Mouse (Mus musculus) liver, embryonic 11.5 days (tissue): ENCODE data around the gene Abcg4. TPM values are rescaled to one million over a fixed set of nuclear protein-coding genes. Genes with fewer than 3 reads are reported as not detected.
"Not testable (repeated sequence)": the region's sequence is repeated elsewhere in the genome, so short reads cannot be mapped to it uniquely, and the experiment has no call there.

Experiments used
- ATAC-seq: fragments of 200-750 bp; cut with Nextera tagmentation; replicated peaks from 2 replicates; pipeline ENCODE4 v1.8.0; 2017; ENCODE audit warnings: moderate number of reproducible peaks, mild to moderate bottlenecking, moderate TSS enrichment, moderate library complexity; ENCODE audit not compliant: low FRiP score
- DNase-seq: peaks from one replicate; pipeline ENCODE4 v3.0.0-alpha.2; 2017; ENCODE audit warnings: low spot score
- H3K27ac ChIP-seq: fragments of 300-500 bp; sonication (generic); 2 replicates; pipeline ENCODE4 v1.5.1; 2014; ENCODE audit warnings: mild to moderate bottlenecking, low read depth, low read length, control low read depth
- H3K27me3 ChIP-seq: fragments of 300-500 bp; sonication (generic); replicated peaks from 2 replicates; pipeline ENCODE4 v1.6.1; 2014; ENCODE audit warnings: low read length, mixed read lengths; ENCODE audit not compliant: control insufficient read depth, insufficient read depth
- H3K36me3 ChIP-seq: fragments of 300-500 bp; sonication (generic); 2 replicates; pipeline ENCODE4 v1.6.1; 2014; ENCODE audit warnings: mild to moderate bottlenecking, low read length, moderate library complexity, mixed read lengths; ENCODE audit not compliant: control insufficient read depth, insufficient read depth
- H3K4me1 ChIP-seq: fragments of 300-500 bp; sonication (generic); replicated peaks from 2 replicates; pipeline ENCODE4 v1.6.1; 2014; ENCODE audit warnings: low read length, mixed read lengths; ENCODE audit not compliant: control insufficient read depth, insufficient read depth
- H3K4me2 ChIP-seq: fragments of 300-500 bp; sonication (generic); 2 replicates; pipeline ENCODE4 v1.6.1; 2014; ENCODE audit warnings: mild to moderate bottlenecking, control low read depth, moderate library complexity
- H3K4me3 ChIP-seq: fragments of 300-500 bp; sonication (generic); 2 replicates; pipeline ENCODE4 v1.5.1; 2014; ENCODE audit warnings: low read depth, low read length, control low read depth
- H3K9ac ChIP-seq: fragments of 300-500 bp; sonication (generic); 2 replicates; pipeline ENCODE4 v1.6.1; 2014; ENCODE audit warnings: low read depth, low read length, control low read depth
- H3K9me3 ChIP-seq: fragments of 300-500 bp; sonication (generic); 2 replicates; pipeline ENCODE4 v1.6.1; 2016; ENCODE audit warnings: low read length, inconsistent platforms, mixed read lengths; ENCODE audit not compliant: control insufficient read depth
- WGBS: fragments of 180-500 bp; shearing (Covaris S2); extraction: QIAGEN DNeasy Blood & Tissue Kit; methylation state at CpG from one replicate; pipeline ENCODE4 v1.1.7; 2014; 5-methylcytosine and 5-hydroxymethylcytosine counted together
- polyA plus RNA-seq: library from polyadenylated mRNA; unstranded; fragments of >200 nt; fragmentation: Nextera tagmentation; extraction: Ambion mirVana; gene quantifications from 2 replicates; pipeline ENCODE4 v1.2.1, GENCODE M21; 2014

Gene Abcg4
- polyA plus RNA-seq, 1 experiment from 2014 or later = 13.8 TPM

DNA sequence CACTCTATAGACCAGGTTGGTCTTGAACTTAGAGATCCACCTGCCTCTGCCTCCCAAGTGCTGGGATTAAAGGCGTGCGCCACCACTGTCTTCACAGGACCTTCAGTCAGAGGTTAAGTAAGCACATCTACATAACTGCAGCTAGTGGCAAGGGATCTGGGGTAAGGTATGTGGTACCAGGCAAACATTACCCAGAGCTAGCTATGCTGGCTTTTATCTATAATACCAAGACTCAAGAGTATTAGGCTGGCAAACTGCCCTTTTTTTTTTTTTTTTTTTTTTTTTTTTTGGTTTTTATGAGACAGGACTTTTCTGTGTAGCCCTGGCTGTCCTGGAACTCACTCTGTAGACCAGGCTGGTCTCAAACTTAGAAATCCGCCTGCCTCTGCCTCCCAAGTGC lies 11.6 kb upstream of the Abcg4 start:
- not testable (repeated sequence) for DNase-seq, H3K4me3 ChIP-seq, ATAC-seq, H3K9me3 ChIP-seq, H3K27ac ChIP-seq, H3K4me1 ChIP-seq, H3K4me2 ChIP-seq, H3K27me3 ChIP-seq, H3K9ac ChIP-seq
- H3K36me3 ChIP-seq = peaks cover 52% of the 10 kb centered on the region
- 89% methylated on average over 3 of the region's 3 CpGs for WGBS

DNA sequence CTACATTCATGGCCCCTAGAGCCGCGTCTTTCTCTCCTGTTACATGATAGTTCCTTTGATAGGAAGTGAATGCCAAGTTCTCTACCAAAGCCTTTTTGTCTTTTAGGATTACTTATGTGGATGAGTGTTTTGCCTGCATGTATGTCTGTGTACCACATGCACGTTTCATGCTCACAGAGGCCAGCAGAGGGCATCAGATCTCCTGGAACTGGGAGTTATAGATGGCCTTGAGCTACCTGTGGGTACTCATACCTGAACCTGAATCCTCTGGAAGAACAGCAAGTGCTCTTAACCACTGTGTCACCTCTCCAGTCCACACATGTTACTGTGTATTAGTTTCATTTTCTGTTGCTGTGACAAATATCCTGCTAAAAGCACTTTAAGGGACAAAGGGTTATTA lies 4.1 kb upstream of the Abcg4 start:
- Histone ChIP-seq H3K36me3 (peaks cover 40% of the 10 kb centered on the region), H3K27me3 (no peaks in the 10 kb centered on the region), H3K4me2 (no peak overlapping the region), H3K27ac (no peak overlapping the region), H3K9ac (no peak overlapping the region), H3K4me3 (no peak overlapping the region), H3K9me3 (0 out of 2 replicates have a peak, but pooled peaks cover 2% of the 10 kb centered on the region), H3K4me1 (peaks cover 15% of the 10 kb centered on the region)
- DNase-seq (no peak), ATAC-seq (no peak)
- WGBS = 67% methylated on average over 3 of the region's 3 CpGs

DNA sequence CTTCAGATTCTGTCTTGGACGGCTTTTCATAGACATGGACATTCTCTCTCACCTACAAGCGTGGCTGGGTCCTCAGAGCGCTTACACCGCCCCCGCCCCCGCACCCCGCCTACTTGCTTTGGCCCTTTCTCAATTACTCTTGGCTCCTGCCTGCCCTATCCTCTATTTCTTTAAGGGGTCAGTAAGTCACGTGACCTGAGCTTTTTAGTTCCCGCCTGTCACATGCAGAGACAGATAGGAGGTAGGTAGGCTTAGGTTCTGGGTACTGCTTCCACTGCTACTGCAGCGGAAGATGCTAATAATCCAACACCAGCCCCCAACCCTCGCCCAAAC lies 510 bp upstream of the Abcg4 start:
- ATAC-seq (peak; percentile 66), DNase-seq (peak; percentile 65)
- peaks cover 23% of the 10 kb centered on the region for H3K36me3 ChIP-seq
- 0 out of 2 replicates have a peak, but pooled peaks cover 2% of the 10 kb centered on the region for H3K9me3 ChIP-seq
- H3K4me1 ChIP-seq = peaks cover 31% of the 10 kb centered on the region
- peaks cover 10% of the 10 kb centered on the region for H3K27me3 ChIP-seq
- H3K4me2 ChIP-seq = peak overlapping the region; percentile 85
- peak overlapping the region; percentile 73 for H3K4me3 ChIP-seq
- WGBS = 8% methylated on average over 11 of the region's 11 CpGs
- H3K27ac ChIP-seq = peak overlapping the region; percentile 95
- peak overlapping the region; percentile 76 for H3K9ac ChIP-seq

DNA sequence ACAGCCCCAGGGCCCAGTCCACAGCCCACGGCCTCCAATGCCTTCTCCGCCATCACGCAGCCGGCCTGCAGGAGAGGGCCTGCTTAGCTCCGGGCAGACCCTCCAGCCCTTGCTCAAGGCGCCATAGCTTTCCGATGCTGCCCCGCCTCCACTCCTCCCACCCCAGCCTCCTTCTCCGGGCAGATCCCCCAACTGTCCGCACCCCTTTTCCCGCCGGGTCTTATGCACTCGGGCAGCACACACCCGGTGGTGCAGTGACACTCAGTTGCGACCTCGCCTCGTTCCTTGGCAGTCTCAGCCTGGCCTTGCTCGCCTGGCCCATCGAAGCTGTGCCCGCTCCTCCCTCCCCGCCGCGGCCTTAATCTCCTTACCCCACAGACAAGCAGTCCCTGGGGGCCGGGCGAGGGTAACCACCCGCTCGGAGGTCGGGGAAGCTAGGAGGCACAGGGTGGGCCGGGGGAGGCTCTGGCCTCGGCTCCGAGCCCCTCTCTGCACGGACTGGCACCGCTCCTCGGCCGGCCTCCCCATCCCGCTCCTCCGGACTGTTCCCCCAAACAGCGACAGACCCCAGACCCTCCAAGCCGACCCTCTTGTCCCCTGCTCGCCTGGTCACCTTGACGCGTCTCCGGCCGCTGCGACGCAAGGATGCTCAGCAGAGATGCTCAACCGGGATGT lies 877 bp downstream of the Abcg4 start:
- peak overlapping the region; percentile 95 for H3K27ac ChIP-seq

DNA sequence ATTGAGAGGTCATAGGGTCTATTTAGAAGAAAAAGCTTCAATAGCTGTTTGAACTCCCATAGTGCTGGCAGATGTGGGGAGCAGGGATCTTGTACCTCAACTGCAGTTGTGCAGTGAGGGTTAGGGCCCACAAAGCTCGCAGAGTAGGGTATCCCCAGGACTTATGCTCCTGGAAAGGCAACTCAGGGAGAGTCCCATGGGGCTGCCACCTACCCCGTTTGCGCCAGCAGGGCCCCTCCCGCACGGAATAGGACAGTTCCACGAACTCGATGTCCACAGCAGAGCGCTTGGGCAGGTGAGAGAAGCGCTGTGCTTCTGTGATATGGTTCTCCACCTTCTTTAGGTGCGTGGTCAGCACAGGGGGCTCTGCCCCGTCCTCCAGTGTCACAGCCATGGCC lies 1.4 kb downstream of the Abcg4 start:
- H3K36me3 ChIP-seq = peaks cover 17% of the 10 kb centered on the region
- peaks cover 34% of the 10 kb centered on the region for H3K4me1 ChIP-seq
- peak overlapping the region; percentile 95 for H3K27ac ChIP-seq
- peaks cover 10% of the 10 kb centered on the region for H3K27me3 ChIP-seq
- H3K4me2 ChIP-seq = peak overlapping the region; percentile 85
- WGBS = 11% methylated on average over 11 of the region's 11 CpGs
- H3K9ac ChIP-seq = peak overlapping the region; percentile 76
- ATAC-seq (no peak), DNase-seq (no peak)
- H3K9me3 ChIP-seq = 0 out of 2 replicates have a peak, but pooled peaks cover 2% of the 10 kb centered on the region
- H3K4me3 ChIP-seq = peak overlapping the region; percentile 73

More for the DNA sequence above, 877 bp downstream of the Abcg4 start:
- Histone ChIP-seq H3K4me1 (peaks cover 34% of the 10 kb centered on the region), H3K36me3 (peaks cover 17% of the 10 kb centered on the region), H3K9me3 (0 out of 2 replicates have a peak, but pooled peaks cover 2% of the 10 kb centered on the region), H3K9ac (peak overlapping the region; percentile 76), H3K4me3 (peak overlapping the region; percentile 73), H3K27me3 (peaks cover 10% of the 10 kb centered on the region), H3K4me2 (peak overlapping the region; percentile 85)
- ATAC-seq (peak; percentile 37), DNase-seq (peak; percentile 68)
- WGBS = 2% methylated on average over 47 of the region's 47 CpGs

DNA sequence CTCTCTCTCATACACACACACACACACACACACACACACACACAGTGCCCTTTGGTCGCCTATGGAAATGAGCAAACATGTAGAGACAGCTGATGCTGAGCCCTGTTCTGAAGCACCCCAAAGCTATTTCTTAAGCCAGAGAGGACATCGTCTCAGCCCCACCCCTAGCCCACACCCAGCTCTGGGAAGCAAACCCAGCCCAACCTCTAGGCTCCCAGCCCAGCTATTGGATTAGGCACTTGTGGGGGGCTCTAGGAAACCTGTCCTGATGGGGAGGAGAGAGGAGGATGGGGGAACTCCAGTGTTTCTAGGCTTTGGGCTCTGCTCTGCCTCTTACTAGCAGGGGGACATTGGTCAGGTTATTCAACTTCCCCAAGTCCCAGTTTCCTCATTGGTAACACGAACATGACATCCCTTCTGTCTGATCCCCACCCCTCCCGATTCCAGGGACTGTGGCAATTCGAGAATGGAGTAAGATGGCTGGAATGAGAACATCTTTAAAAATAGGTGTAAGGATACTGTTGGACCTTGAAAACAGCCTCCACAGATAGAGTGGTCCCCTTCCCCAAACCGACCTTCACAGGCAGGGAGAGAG lies 2.1 kb downstream of the Abcg4 start:
- Histone ChIP-seq H3K4me1 (peaks cover 34% of the 10 kb centered on the region), H3K9ac (peak overlapping the region; percentile 76), H3K9me3 (0 out of 2 replicates have a peak, but pooled peaks cover 2% of the 10 kb centered on the region), H3K4me3 (peak overlapping the region; percentile 73), H3K4me2 (peak overlapping the region; percentile 85), H3K27me3 (peaks cover 10% of the 10 kb centered on the region), H3K36me3 (peaks cover 13% of the 10 kb centered on the region), H3K27ac (peak overlapping the region; percentile 95)
- WGBS = 10% methylated on average over 6 of the region's 6 CpGs
- ATAC-seq = peak; percentile 37; the same call in 1 of the 2 replicates
- DNase-seq = no peak

DNA sequence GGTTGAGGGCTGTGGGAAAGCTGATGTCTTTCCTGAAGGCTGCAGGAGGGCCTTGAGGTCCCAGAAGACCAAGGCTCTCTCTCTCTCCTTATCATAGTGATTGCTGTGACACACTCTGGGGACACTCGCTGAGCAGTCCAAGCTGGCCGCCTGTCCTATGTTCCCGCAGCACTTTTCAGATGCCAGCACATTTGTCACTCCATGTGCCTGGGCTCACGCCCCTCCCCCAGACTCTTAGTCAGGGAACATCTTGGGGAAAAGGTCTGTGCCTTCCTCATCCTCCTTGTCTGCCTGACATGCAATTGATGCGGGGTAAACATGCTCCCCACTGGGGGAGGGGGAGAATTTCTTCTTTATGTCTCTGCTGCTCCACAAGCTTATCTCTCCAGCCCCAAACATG lies 5.2 kb downstream of the Abcg4 start:
- Histone ChIP-seq H3K9ac (no peak overlapping the region), H3K36me3 (peaks cover 5% of the 10 kb centered on the region; the same call in 1 of the 2 replicates), H3K9me3 (no peaks in the 10 kb centered on the region), H3K4me3 (no peak overlapping the region), H3K27me3 (peaks cover 10% of the 10 kb centered on the region), H3K27ac (no peak overlapping the region), H3K4me1 (peaks cover 18% of the 10 kb centered on the region), H3K4me2 (no peak overlapping the region)
- WGBS = 54% methylated on average over 5 of the region's 5 CpGs
- DNase-seq (no peak), ATAC-seq (no peak)

DNA sequence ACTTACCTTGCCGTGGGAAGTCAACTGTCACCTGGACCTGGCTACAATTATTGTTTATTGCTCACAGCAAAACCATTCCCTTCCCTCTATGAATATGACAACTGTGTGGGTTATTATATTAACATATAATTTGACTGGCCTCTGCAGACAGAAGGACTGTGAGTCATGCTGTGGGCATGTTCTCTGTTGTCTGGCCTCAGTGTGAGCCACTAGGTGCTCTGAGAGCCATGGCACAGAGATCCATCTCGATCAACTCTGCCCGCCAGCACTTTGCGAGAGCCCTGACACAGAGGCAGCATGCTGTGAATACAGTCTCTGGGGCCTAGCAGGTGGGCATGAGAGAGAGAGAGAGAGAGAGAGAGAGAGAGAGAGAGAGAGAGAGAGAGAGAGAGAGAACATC lies 18.4 kb downstream of the Abcg4 start:
- no peaks in the 10 kb centered on the region for H3K27me3 ChIP-seq
- no peak overlapping the region for H3K4me3 ChIP-seq
- no peak for DNase-seq
- no peaks in the 10 kb centered on the region for H3K9me3 ChIP-seq
- ATAC-seq = no peak
- 93% methylated on average over 4 of the region's 4 CpGs for WGBS
- H3K4me2 ChIP-seq = no peak overlapping the region
- H3K27ac ChIP-seq = no peak overlapping the region
- no peak overlapping the region for H3K9ac ChIP-seq
- H3K36me3 ChIP-seq = peaks cover 9% of the 10 kb centered on the region; the same call in 1 of the 2 replicates
- H3K4me1 ChIP-seq = peaks cover 13% of the 10 kb centered on the region
